Mouse (Mus musculus) 3134 (cell line): ENCODE data around the gene Efnb3.
"Not testable (repeated sequence)": the region's sequence is repeated elsewhere in the genome, so short reads cannot be mapped to it uniquely, and the experiment has no call there.

Experiments
- DNase-seq: peaks from one replicate; pipeline ENCODE4 v3.0.0-alpha.2; 2011; ENCODE audit warnings: low spot score; ENCODE audit not compliant: insufficient read length; ENCODE audit errors: extremely low read depth

Efnb3 gene

DNA sequence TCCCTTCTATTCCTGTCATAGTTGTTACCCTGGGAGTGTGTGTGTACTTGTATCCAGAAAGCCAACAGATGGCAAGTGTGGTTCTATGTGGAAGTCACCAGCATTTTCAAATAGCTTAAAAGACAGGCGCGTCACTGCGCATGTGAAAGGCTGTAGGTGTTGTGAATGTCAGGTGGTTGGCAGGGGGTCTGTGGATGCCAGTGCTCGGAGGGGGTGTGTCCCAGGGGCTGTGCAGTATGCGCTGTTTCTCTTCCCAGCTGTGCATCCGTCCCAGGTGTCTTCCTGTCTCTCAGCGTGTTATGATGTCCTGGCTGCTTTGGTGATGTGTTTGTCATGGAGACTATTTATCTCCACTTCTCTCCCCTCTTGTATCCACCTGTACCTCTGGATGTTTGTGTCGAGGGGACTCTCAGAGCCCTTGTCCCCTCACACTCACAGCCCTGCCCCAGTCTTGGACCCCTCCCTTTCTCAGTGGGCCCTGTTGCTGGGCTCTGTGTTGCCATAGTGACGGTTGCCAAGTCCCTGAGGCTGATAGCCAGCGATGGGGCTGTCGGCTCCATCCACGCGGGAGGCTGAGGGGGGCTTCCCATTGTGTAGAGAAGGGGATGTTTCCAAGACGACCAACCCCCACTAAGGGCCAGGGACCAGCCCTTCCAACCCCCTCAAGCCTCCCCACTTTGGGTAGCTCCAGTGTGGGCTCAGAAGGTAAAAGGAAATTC, 7.2 kb downstream of the Efnb3 start:
- no peak for DNase-seq

DNA sequence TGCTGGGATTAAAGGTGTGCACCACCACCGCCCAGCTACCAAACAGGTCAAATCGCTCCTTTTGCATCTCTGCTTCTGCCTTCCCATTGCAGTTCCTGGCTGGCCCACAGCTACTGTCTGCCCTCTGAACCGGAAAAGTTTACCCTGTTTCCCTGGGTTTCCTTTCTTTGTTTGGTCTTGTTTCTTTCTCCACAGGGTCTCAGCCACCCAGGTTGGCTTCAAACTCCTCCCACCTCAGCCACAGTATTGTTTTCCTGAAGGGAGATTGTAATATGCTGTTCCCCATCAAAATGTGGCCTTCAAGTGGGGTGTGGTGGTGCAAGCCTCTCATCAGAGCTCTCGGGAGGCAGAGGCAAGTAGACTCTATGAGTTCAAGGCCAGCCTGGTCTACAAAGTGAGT, 8.7 kb downstream of the Efnb3 start:
- DNase-seq: no peak

DNA sequence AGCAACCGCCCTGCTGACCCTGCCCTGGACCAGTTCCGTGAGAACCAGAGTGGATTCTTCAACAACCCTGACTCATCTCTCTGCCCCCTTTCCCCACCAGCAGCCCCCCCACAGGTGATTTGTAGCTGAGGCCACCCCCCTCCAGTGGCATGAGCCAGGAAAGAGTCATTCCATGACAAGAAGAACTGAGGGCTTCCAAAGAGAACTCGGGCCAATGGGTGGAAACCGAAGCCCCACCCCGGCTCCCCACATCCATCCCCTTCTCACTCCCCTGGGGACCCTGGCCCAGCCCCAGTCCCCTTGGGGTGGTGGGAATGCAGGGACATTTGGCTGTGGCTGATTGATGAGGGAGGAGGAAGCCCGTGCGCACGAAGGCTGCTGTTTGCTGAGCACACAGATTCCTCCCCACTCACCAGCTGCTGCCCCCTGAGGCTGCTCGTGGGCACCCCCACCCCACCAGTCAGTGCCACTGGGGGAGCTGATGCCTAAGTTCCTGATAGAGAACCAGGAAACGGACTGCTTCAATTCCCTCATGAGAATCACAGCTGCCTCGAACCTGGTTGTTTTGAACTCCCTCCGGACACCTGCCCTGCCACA, 10.8 kb downstream of the Efnb3 start, which contains the start of gene Dnah2:
Gene Dnah2 (minus strand): TSS at position 51 of the 597 bp plus-strand sequence.
- DNase-seq: no peak

DNA sequence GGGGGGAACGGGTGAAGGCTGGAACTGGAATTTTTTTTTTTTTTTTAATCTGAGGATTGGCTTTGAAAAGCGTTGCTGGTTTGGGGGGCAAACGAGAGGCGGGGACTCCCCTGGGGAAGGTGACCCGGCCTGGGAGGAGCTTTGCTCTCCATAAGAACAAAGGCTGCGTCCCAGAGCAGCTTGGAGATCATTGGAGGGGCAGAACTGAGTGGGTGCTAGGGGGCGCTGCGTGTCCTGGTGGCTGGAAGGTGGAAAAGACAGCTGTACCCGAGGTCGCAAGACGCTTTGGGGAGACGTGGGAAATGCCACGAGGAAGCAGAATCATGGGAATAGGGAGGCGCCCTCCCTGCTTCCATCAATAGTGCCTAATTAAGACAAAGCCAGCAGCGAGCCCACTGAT, 12.9 kb downstream of the Efnb3 start:
- no peak for DNase-seq

DNA sequence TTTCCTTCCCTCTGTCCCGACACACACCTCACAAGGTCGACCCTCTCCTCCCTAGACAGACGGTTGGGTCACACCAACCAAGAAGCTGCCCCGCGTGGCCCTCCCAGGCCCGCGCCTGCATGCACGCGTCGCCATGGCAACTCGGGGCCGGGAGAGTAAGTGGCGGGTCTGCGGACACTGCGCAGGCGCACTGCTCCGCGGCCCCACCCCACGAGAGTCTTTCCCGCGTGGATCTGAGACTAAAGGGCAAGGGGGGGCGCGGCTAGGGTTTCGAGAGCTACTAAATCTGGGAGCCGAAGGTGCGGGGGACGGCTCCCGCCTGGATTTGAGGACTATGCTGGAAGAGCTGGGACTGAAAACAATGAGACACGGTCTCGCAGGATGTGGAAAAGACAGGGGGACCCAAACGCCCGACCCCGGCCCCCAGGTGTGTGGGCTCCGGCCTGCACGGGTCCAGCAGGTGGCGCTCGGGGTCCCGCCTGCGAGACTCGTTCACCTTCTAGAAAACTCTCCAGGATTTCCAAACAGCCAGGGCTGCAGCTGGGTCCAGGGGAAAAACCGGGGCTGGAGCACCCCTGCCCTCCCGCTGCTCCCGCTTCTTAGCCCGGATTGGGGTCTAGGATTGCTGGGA, 13.5 kb downstream of the Efnb3 start:
- DNase-seq: no peak

DNA sequence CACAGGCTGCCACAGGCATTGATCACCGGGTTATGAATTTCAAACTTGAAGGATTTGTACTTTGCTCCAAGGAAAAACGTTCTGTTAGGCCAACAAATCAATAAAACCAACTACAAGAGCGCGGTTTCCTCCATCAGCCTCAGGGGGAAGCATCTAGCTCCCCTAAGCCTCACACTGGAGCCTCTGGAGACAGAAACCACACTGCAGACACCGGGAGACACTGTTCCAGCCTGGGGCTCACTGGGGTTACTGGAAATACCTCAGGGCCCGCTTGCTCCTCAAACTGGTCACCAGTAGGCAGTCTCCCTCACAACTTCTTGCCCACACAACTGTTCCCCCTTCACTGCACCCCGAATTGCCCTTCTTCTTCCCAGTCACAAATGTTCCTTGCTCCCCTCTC, 14.0 kb downstream of the Efnb3 start:
- DNase-seq: no peak

DNA sequence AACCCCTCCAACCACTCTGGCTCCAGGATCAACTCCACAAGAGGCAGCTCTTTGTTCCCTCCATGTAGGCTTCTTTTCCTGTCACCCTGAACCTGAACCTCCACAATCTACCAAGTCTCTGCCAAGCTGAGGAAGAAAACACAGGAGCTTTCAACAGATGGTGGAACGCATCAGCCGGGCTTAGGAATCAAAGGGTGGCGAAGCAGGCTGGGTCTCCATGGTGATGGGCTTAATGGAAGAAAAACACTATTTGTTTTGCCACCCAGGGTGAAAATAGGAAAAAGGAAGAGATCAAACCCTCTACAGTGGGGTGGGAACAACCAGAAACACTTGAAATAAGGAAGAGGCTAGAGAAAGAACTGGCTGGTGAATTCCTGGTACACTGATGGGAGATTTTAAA, 16.4 kb downstream of the Efnb3 start:
- DNase-seq: no peak

DNA sequence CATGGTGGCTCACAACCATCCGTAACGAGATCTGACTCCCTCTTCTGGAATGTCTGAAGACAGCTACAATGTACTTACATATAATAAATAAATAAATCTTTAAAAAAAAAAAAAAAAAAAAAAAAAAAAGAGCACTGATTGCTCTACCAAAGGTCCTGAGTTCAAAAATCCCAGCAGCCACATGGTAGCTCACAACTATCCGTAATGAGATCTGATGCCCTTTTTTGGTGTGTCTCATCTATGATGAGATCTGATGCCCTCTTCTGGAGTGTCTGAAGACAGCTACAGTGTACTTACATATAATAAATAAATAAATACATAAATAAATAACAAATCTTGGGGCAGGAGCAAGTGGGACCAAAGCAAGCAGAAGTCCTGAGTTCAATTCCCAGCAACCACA, 18.3 kb downstream of the Efnb3 start:
- not testable (repeated sequence) for DNase-seq

DNA sequence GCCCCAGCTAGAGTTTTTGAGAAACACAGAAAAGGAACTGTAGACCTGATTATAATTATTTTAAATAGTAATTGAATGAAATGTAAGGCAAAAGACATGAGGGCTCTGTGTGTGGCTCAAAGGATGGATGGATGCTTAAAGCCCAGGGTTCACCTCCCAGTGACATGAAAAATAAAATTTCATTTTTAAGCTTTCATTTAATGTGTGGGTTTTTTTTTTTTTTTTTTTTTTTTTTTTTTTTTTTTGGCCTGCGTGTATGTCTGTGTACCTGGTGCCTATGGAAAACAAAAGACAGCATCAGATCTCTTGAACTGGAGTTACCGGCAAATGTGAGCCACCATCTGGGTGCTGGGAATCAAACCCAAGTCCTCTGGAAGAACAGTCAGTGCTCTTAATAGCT, 19.3 kb downstream of the Efnb3 start:
- no peak for DNase-seq

DNA sequence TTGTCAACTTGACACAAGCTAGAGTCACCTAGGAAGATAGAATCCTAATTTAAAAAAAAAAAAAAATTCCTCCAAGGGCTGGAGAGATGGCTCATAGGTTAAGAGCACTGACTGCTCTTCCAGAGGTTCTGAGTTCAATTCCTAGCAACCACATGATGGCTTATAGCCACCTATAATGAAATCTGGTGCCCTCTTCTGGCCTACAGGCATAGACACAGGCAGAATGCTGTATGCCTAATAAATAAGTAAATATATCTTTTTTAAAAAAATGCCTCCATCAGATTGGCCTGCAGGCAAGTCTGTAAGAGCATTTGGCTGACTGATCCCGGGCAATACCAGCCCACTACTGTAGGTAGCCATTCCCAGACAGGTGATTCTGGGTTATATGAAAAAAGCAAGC, 25.0 kb downstream of the Efnb3 start:
- DNase-seq: no peak

DNA sequence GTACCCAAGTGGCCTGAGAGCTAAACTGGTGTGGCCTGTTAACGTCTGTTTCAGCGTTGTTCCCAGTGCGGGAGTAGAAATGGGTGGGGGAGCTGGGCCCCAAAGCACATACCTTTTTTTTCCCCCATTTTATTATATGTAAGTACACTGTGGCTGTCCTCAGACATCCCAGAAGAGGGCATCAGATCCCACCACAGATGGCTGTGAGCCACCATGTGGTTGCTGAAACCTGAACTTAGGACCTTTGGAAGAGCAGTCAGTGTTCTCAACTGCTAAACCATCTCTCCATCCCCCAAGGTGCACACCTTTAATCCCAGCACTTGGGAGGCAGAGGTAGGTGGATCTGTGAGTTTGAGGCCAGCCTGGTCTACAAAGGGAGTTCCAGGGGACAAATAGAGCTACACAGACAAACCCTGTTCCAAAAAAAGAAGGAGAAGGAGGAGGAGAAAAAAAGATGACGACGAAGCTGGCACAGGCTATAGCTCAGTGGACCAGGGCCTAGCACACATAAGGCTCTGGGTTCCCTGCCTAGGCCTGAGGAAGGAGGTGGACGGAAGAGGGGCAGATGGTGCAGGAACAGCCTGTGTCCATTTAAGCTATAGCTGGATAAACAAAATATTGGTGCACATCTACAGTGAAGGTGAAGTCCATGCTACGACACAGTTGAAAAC, 27.4 kb downstream of the Efnb3 start:
- no peak for DNase-seq

DNA sequence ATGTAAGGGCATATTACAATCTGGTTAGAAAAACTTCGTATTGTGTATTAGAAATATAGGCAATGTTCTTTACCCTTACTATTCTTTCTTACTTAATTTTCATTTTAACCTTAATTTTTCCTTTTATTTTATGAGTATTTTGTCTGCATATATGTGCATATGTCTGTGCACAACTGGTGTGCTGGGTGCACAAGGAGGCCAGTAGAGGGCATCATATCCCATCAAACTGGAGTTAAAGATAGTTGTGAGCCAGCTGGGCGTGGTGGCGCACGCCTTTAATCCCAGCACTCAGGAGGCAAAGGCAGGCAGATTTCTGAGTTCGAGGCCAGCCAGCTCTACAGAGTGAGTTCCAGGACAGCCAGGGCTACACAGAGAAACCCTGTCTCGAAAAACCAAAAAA, 29.2 kb downstream of the Efnb3 start:
- DNase-seq: not testable (repeated sequence)

DNA sequence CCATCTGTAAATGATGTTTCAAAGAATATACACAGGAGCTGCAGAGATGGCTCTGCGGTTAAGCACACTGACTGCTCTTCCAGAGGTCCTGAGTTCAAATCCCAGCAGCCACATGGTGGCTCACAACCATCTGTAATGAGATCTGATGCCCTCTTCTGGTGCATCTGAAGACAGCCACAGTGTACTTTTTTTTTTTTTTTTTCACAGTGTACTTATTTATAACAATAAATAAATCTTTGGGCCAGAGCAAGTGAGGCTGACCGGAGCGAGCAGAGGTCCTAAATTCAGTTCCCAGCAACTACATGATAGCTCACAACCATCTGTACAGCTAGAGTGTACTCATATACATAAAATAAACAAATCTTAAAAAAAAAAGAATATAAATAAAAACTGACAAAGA, 29.7 kb downstream of the Efnb3 start:
- not testable (repeated sequence) for DNase-seq

DNA sequence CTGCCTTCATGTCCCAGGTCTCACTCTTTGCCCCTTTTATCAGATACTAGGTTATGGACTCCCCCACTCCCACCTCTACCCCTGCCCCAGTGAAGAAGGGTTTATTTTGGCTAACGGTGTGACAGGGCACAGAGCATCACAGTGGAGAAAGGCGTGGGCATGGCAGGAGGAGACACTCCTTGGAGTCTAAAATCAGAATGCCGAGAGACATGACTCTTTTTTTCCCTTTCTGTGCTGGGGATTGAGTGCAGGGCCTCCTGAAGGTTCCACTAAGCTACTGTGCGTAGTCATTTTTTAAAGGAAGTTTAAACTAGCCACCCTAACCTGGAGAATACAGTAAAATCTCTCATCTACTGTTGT, 32.0 kb downstream of the Efnb3 start:
- no peak for DNase-seq

DNA sequence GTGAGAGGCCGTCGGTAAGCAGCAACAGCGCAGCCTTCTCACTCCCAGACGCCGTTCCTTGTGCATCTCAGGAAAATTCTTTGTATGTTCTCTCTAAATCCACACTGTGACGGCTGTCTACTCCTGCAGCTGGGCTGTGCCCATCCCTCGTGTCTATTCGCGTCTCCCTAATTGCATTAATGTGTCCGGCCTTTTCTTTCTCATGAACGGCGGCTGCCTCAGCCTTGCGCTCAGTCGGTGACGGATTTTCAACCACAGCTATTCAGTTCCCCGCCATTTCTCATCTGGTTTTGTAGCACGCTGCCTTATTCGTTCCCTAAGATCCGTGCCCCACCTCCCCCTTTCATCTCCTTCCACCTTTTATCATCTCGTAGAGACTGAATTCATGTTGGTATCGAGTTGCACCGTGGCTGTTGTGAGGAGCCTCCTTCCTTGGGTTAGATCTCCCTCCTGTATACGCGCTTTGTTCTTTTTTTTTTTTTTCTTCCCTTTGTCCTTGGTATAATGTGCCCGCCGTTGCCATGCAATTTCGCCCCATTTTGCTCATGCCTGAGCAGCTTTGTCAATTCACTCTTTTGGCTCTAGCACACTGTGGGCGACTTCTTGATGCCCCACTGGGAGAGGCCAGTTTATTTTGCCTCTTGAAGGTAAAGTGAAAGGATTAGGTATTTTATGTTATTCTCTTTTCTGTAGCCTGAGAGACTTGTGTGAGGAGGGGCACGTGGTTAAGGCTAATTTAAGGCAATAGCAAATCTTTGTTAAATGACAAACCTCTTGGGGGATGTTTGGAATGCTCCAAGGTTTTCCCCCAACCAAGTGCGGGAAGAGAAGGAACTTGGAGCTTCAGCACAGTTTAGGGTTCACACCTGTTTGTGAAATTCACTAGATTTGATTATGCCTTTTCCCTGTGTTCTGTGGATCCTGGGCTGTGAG, 32.6 kb downstream of the Efnb3 start:
- no peak for DNase-seq

DNA sequence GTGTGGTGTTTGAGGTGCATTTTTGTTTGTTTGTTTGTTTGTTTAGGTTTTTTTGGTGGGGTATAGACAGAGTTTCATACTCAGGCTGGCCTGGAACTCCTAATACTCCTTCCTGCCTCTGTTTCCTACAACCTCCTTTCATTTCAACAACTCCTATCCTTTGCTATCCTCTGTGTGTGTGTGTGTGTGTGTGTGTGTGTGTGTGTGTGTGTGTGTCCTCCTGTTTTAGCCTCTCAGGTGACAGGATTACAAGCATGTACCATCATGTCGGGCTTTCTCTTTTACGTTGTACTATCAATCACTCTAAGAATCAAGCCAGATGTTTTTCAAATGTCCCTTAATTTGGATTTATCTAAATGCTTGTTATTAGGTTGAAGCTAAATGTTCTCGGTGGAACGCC, 33.4 kb downstream of the Efnb3 start:
- no peak for DNase-seq

DNA sequence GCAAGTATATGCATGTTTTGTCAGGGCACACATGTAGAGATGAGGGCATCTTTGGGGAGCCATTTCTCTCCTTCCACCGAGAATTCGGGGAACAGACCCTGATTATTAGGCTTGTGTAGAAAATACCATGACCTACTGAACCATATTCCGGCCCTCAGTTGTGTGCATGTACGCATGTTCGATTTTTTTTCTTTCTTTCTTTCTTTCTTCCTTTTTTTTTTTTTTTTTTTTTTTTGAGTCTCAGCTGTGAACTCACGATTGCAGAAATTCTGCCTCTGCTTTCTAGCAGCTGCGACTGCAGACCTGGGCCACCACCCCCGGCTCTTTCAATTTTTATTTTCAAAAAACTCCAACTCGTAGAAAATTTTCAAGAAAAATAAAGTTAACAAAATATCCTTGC, 34.3 kb downstream of the Efnb3 start:
- no peak for DNase-seq

DNA sequence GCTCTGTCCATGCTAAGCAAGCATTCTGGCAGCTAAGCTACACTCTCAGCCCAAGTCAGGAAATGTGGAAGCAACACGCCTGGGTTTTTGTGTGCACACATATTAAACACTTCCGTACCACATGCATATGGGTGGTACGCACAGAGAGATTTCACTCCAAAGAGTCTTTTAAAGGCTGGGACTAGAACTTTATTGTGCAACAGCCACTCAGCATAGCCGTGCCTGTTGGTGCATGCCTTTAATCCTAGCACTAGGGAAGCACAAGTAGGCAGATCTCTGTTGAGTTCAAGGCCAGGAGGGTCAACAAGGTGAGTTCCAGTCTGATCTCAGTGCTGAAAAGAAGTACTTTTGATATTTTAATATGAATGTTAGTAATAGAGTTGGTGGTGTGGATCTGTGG, 36.4 kb downstream of the Efnb3 start:
- no peak for DNase-seq

DNA sequence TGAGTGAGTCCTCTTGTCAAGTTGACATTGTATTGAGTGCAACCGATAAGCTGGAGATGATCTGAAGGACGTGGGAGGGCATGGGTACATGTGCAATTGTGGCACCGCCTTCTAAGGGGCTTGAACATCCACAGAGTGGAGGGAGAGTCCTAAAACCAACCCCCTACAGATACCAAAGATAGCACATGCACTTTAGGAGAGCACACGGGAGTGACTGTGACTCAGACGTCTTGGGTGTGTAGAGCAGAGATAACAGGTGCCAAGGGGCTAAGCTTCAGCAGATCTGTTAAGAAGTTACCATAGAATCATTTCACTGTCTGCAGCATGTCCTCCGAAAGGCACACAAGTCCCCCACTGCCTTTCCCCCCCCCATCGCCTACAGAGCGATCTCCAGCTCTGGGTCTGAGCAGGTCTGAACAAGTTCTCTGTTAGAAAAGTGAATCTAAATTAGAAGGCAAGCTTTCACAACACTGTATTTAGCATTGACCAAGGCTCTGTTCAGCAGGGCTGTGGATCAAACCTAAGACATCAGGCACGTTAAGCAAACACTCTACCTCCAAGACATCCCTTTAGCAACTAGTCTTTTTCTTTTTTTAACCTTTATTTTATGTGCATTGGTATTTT, 38.4 kb downstream of the Efnb3 start:
- DNase-seq: no peak

DNA sequence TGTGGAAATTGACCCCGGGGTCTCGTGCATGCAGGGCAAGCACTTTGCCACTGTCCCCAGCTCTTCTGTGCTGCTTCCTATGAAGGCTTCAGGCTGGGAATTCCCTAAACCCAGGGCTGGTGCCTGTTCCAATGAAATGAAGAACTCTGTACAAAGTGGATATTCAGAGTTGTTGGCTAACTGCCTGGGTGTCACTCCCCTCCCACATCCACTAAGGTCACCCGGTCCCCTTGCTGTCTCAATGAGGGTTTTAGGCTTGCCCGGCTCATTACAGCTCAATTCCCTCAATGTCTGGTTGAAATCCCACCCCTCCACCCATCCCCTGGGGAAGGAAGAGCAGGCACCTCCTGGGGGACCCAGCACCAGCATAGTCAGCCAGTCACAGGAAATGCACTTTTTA, 40.0 kb downstream of the Efnb3 start:
- DNase-seq: no peak
